Mouse (Mus musculus) duodenum, adult 2 months (tissue): ENCODE results near the gene Slc35a2. TPM values are rescaled to one million over a fixed set of nuclear protein-coding genes. Genes with fewer than 3 reads are reported as not detected.

Experiments
- polyA plus RNA-seq: library from polyadenylated mRNA; depleted of rRNA; stranded (reverse); fragments of >200 nt; gene quantifications from 2 replicates; pipeline ENCODE4 v1.2.3, GENCODE M21; 2012; ENCODE audit warnings: low replicate concordance; rRNA removed

The Slc35a2 gene
- polyA plus RNA-seq, result 113 and 128 TPM in 2 replicates

DNA sequence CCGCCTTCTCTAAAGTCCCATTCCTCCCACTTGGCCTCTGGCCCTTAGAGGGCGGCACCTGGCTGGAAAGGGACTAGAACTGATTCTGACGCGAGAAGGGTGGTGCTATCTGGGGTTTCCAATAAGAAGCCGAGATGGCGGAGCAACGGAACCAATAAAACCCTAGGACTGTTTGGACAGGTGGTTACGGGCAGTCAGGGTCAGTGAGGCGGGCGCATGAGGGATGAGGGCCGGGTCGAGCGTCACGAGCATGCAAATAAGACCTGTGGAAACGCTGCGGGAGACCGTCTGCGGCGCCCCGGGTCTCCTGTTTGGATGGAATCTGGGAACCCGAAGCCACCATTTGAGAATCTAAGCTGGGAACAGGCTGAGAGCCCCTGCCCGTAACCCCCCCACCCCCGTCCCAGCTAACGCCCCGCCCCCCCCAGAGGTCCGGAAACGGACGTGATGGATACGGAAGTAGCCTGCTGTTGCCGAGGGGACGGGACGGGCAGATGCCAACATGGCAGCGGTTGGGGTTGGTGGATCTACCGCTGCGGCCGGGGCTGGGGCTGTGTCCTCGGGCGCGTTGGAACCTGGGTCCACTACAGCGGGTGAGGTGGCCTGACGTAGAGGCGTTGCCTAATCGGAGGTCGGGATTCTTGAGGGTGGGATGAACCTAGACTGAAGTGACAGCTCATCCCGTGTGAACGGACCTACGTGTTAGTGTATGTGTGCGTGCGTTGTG lies at the start of gene Slc35a2:
Gene Slc35a2 (plus strand): TSS at position 188 of the 727 bp plus-strand sequence.

DNA sequence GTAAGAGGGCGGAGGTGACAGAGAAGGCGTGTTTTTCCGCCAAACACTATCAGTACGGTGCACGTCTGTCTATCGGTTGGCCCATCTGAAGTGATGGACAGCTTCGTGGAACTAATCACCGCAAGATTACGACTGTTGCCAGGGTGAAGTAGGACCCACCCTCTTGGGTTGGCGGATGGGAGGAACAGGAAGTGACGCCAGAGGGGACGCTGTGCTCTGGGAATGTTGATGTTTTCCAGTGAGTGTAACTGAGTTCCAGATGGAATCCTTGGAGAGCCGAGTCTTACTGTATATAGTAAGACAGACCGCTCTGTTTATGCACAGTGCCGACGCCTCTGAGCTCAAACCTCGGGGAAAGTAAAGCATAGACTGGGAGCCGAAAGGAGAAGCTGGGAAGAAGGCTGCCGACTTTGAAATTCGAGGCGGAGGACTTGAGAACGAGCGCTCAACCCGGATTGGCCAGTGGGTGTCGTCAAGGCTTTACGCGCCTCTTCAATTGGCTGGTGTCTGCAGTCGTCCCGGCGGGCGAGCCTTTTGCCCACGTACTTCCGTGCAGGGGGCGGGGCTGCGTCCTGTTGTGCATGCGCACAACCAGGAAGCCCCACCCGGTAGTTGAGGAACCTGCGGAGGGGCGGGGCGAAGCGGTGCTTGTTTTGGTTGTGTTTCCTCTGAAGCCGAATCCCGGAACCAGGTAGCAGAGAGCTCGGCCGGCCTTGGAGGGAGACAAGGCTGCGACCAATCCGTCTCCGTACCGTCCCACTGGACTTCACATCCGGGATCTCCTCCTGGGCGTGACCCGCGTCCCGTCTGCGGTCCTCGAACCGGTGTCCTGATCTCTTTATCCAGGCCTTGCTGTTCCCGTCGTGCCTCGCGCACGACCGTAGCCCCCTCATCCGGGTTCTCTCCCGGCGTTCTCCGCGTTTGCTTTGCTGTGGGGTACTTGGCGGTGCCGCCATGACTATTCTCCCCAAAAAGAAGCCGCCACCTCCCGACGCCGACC lies 42.4 kb upstream of the Slc35a2 start, which contains the start of gene Otud5:
Gene Otud5 (plus strand): TSS at position 202 of the 1,000 bp plus-strand sequence.

DNA sequence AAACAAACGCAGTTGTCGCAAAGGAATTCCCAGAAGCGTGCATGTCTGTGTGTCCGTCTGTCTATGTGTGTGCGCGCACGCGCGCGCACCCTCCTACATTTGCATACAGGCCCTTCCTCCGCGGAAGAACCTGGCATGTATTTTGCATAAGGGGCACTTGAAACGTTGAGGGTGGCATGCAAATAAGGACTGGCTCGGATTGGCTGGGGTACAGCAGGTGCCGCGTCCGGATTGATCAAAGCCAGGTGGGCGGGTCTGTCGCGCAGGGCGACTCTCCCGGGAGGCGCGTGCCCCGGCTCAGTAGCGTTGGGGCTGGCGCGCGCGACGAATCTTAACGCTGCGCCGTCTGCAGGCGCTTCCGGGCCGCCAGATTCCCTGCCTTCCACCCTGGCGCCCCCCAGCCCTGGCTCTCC lies 5.8 kb upstream of the Slc35a2 start, which contains the start of gene Pim2:
Gene Pim2 (plus strand): TSS at position 256 of the 413 bp plus-strand sequence.

DNA sequence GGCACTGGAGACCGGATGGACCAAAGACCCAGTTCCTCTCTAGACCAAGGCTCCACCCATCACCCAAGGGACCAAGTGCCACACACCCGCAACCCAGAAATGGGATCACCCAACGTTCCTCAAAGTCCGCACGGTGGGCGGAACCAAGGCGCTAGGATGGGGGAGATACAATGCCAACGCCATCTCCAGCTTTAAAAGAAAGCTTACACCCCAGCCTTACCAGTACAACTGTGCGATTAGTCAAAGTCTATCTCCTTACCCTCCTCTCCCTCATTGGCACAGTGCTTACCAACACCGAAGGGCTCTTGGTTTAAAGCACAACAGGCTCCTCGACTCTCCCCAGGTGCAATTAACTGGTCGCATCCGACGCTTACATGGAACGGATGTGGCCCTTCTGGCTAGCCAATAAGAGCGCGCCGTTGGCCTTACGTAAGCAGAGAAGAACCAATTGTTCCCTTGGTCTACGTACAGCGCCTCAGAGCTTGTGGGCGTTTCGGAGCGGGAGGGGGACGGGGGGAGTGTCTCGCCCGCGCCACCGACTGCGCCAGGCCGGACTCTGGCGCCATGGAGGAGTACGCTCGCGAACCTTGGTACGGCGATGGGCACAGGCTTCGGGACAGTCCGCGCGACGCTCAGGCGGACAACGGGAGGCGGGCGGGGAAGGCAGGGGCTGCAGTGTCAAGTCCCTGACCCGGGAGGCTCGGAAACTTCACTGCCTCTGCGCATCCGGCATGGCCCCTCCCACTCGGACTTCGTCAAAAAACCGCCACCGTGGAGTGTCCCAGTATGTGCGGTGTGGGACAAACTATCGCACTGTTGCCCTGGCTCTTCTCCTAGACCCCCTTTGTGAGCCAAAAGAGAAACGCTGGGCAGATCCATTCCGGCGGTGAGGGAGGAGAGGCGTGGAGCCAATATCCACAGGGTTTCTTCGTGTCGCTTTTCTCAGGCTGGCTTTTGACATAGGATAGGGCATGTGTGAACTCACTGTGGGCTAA lies 15.3 kb downstream of the Slc35a2 start, which contains the start of the genes Pqbp1 and Timm17b:
Gene Pqbp1 (minus strand): TSS at position 390 of the 995 bp plus-strand sequence.
Gene Timm17b (plus strand): TSS at position 478 of the 995 bp plus-strand sequence.

DNA sequence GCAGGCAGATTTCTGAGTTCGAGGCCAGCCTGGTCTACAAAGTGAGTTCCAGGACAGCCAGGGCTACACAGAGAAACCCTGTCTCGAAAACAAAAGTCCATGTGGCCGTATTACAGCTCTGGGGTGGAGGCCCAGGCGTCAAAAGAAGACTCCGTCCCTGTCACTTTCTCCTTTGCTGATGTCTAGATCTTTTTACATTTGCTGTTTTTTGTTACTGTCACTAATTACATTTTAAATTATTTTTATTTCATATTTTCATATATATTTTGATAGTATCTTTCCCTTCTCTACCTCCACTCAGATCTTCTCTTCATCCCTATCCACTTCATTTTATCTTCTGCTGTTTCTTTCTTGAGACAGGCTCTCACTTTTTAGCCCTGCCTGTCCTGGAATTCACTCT lies 23.9 kb downstream of the Slc35a2 start, which contains the start of gene Gm10491:
Gene Gm10491 (minus strand): TSS at position 101 of the 400 bp plus-strand sequence.

DNA sequence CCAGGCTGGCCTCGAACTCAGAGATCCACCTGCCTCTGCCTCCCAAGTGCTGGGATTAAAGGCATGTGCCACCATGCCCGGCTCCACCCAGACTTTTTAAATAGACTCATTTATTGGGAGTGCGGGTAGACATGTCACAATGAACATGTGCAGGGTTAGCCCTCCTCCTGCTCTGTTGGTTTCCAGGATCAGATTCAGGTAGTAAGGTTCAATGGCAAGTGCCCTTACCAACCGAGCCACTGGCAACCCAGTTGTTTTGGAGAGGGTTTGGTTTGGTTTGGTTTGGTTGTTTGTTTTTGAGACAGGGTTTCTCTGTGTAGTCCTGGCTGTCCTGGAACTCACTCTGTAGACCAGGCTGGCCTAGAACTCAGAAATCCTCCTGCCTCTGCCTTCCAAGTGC lies 25.4 kb downstream of the Slc35a2 start, which contains the start of gene Gm10490:
Gene Gm10490 (plus strand): TSS at position 301 of the 400 bp plus-strand sequence.

DNA sequence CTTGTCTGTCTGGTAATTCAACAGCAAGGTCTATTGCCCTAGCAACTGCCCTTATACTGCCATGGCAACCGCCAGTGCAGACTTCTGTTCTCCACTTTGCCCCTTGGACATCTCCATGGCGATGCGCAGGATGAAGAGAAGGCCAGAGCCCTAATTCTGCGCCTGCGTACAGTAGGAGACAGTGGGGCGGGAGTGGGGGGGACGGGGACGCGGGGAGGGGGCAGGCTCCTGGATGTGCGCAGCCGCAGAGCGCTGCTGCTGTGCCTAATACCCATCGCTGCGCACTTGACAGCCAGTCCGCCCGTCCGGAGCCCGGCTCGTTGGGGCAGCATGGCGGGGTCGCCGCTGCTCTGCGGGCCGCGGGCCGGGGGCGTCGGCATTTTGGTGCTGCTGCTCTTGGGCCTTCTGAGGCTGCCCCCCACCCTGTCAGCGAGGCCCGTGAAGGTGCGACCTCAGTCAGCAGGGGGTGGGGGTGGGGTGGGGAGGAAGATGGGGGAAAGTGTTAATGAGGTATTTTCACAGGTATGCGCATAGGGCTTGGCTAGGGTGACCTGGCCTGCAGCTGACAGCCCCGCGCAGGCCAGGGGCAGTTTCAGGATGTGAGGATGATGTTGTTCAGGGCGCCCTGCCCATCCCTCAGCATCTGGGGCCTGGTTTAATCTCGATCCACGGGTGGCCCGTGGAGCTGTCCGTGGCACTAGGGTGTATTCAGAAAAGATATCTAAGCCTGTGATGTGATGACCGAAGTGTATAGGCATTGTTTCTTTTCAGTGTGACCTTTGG lies 36.0 kb downstream of the Slc35a2 start, which contains the start of gene Pcsk1n:
Gene Pcsk1n (plus strand): TSS at position 222 of the 783 bp plus-strand sequence.

DNA sequence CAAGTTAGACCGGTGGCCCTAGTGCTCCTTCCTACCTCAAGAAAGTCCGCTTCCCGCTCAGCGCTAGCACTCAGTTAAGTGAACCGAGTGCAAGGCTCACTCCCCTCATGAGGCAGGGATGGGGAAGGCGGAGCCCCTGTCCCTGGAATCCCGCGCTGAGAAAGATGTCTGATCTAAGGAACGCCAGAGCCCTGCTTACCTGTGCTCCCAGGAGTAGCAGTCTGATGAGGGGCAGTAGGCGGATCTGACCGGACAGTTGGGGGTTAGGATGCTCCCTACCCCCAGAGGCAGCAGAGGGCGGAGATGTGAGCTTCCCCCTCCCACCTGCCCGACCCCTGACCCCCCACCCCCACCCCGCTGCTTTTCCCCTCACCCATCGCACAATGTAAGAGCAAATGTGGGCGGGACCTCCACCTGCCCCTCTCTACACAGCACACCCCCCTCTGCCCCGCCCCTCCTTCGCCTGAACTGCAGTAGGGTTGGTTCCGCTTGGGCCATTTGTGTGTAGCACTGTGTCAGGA lies 44.5 kb downstream of the Slc35a2 start, which contains the start of gene Eras:
Gene Eras (minus strand): TSS at position 338 of the 521 bp plus-strand sequence.

Other genes starting within 250 kb of the Slc35a2 start
- gene Syp, start 245.6 kb upstream of the Slc35a2 start, polyA plus RNA-seq, result 3.2 and 3.8 TPM in 2 replicates
- gene Prickle3, start 226.8 kb upstream of the Slc35a2 start, polyA plus RNA-seq, result 12.6 and 29.4 TPM in 2 replicates
- 79.9 and 101 TPM in 2 replicates for gene Plp2, start 212.6 kb upstream of the Slc35a2 start, polyA plus RNA-seq
- gene Magix, start 202.8 kb upstream of the Slc35a2 start, polyA plus RNA-seq, result 1.8 and 1.9 TPM in 2 replicates
- gene Gpkow, start 186.9 kb upstream of the Slc35a2 start, polyA plus RNA-seq, result 1.0 and 1.8 TPM in 2 replicates
- gene Wdr45, start 169.7 kb upstream of the Slc35a2 start, polyA plus RNA-seq, result 25.3 and 29.7 TPM in 2 replicates
- gene Gm45208, start 161.8 kb upstream of the Slc35a2 start, polyA plus RNA-seq, result 0.74 and 2.9 TPM in 2 replicates
- 54.9 and 59.3 TPM in 2 replicates for gene Praf2, start 155.6 kb upstream of the Slc35a2 start, polyA plus RNA-seq
- 25.1 and 46.4 TPM in 2 replicates for gene Ccdc120, start 133.1 kb upstream of the Slc35a2 start, polyA plus RNA-seq
- gene Tfe3, start 121.5 kb upstream of the Slc35a2 start, polyA plus RNA-seq, result 20.6 and 27.4 TPM in 2 replicates
- gene Gripap1, start 94.3 kb upstream of the Slc35a2 start, polyA plus RNA-seq, result 12.0 and 13.5 TPM in 2 replicates
- 0.60 and 0.85 TPM in 2 replicates for gene Kcnd1, start 61.7 kb upstream of the Slc35a2 start, polyA plus RNA-seq
- gene Otud5, start 42.7 kb upstream of the Slc35a2 start, polyA plus RNA-seq, result 40.2 and 43.1 TPM in 2 replicates
- gene Pim2, start 5.8 kb upstream of the Slc35a2 start, polyA plus RNA-seq, result 8.9 and 15.1 TPM in 2 replicates
- 33.7 and 40.2 TPM in 2 replicates for gene Pqbp1, start 15.2 kb downstream of the Slc35a2 start, polyA plus RNA-seq
- gene Timm17b, start 15.3 kb downstream of the Slc35a2 start, polyA plus RNA-seq, result 50.6 and 53.9 TPM in 2 replicates
- not detected in 2 replicates for gene Gm10491, start 23.8 kb downstream of the Slc35a2 start, polyA plus RNA-seq
- not detected in 2 replicates for gene Gm10490, start 25.5 kb downstream of the Slc35a2 start, polyA plus RNA-seq
- gene Pcsk1n, start 35.8 kb downstream of the Slc35a2 start, polyA plus RNA-seq, result 18.8 and 43.0 TPM in 2 replicates
- gene Eras, start 44.6 kb downstream of the Slc35a2 start, polyA plus RNA-seq, result not detected in 2 replicates
- 6.2 and 9.8 TPM in 2 replicates for gene Hdac6, start 63.9 kb downstream of the Slc35a2 start, polyA plus RNA-seq
- gene Gata1, start 94.0 kb downstream of the Slc35a2 start, polyA plus RNA-seq, result 0.24 and 0.27 TPM in 2 replicates
- gene Glod5, start 134.5 kb downstream of the Slc35a2 start, polyA plus RNA-seq, result 15.0 and 16.6 TPM in 2 replicates
- gene Suv39h1, start 190.7 kb downstream of the Slc35a2 start, polyA plus RNA-seq, result 4.7 and 7.2 TPM in 2 replicates
- 1.9 and 5.2 TPM in 2 replicates for gene Was, start 206.5 kb downstream of the Slc35a2 start, polyA plus RNA-seq
- 53.2 and 126 TPM in 2 replicates for gene Wdr13, start 248.9 kb downstream of the Slc35a2 start, polyA plus RNA-seq